Comparison of ENCODE assay signal across 8 mouse cellular contexts in genomic region chr6:56832830-56833229, GRCm38 (mm10). TPM values are rescaled to one million over a fixed set of nuclear protein-coding genes. Genes with fewer than 3 reads are reported as not detected.
DNase-seq lines count a peak whose midpoint lies in the region; ATAC-seq and TF ChIP-seq lines count a peak whose summit lies in the region.

No protein-coding gene starts in this region.

- peaks cover 12% of the 10 kb centered on the region; the same call in 1 of the 2 replicates for H3K36me3 ChIP-seq in heart, embryonic 16.5 days (ENCODE audit: control insufficient read depth, insufficient read depth)
- no peaks in the 10 kb centered on the region for H3K36me3 ChIP-seq in liver, postnatal 0 days (replicated peaks; ENCODE audit: insufficient read depth, low read length)

- no peaks in the 10 kb centered on the region for H3K27me3 ChIP-seq in heart, embryonic 16.5 days (ENCODE audit: control insufficient read depth, insufficient read depth, low read length)
- no peaks in the 10 kb centered on the region for H3K27me3 ChIP-seq in liver, postnatal 0 days (ENCODE audit: insufficient read depth, low read length)

- peak overlapping the region; percentile 91 for H3K9ac ChIP-seq in heart, embryonic 16.5 days (ENCODE audit: low read length)
- no peak overlapping the region for H3K9ac ChIP-seq in liver, postnatal 0 days (replicated peaks)

- no peak for TF ChIP-seq EP300 in liver, postnatal 0 days (IDR thresholded peaks at IDR 0.05; ENCODE audit: low read depth)

- H3K4me3 ChIP-seq in gastrocnemius, adult 2 months = peak overlapping the region; percentile 86
- peak overlapping the region; percentile 79 for H3K4me3 ChIP-seq in heart, embryonic 16.5 days (ENCODE audit: low read length)
- H3K4me3 ChIP-seq in liver, postnatal 0 days (ENCODE audit: low read depth, low read length) = peak overlapping the region; percentile 49

- H3K27ac ChIP-seq in gastrocnemius, adult 2 months = no peak overlapping the region; the same call in 1 of the 2 replicates
- no peak overlapping the region for H3K27ac ChIP-seq in heart, embryonic 16.5 days (ENCODE audit: low read length)
- no peak overlapping the region for H3K27ac ChIP-seq in liver, postnatal 0 days (ENCODE audit: low read depth)

- H3K4me1 ChIP-seq in heart, embryonic 16.5 days (ENCODE audit: control insufficient read depth, insufficient read depth, low read length) = no peaks in the 10 kb centered on the region; the same call in 1 of the 2 replicates
- H3K4me1 ChIP-seq in liver, postnatal 0 days (ENCODE audit: insufficient read depth) = peaks cover 3% of the 10 kb centered on the region; the same call in 1 of the 2 replicates

- no peaks in the 10 kb centered on the region for H3K9me3 ChIP-seq in heart, embryonic 16.5 days (replicated peaks; ENCODE audit: control insufficient read depth, low read length)
- no peaks in the 10 kb centered on the region for H3K9me3 ChIP-seq in liver, postnatal 0 days (ENCODE audit: low read length)

- ATAC-seq in heart, embryonic 16.5 days (replicated peaks; ENCODE audit: extremely low read depth, insufficient read depth, low FRiP score) = no peak
- no peak for ATAC-seq in liver, postnatal 0 days

- no peak for DNase-seq in gastrocnemius, adult 2 months
- DNase-seq in gastrocnemius, postnatal 14 days = no peak
- peak; percentile 19 for DNase-seq in Muller cell, postnatal 12 days (ENCODE audit: inconsistent ontology term)
- DNase-seq in liver, postnatal 0 days = no peak
- DNase-seq in cerebellum, adult 9-11 months = no peak
- DNase-seq in adrenal gland, postnatal 36 days = no peak
- no peak for DNase-seq in frontal cortex, postnatal 10 days (ENCODE audit: low spot score in 2 of 2)

- intact Hi-C loops in gastrocnemius, adult 2 months (cut with DNase I) = no loop called here
- intact Hi-C loops in gastrocnemius, postnatal 14 days (cut with DNase I; ENCODE audit: low total_unique reads) = no loop called here

- peak overlapping the region; percentile 84 for H3K4me2 ChIP-seq in heart, embryonic 16.5 days (ENCODE audit: low read depth, low read length)
- H3K4me2 ChIP-seq in liver, postnatal 0 days (ENCODE audit: low read depth, low read length) = peak overlapping the region; percentile 82

- TF ChIP-seq CTCF in gastrocnemius, adult 2 months (IDR thresholded peaks at IDR 0.05) = no peak
- TF ChIP-seq CTCF in liver, postnatal 0 days (IDR thresholded peaks at IDR 0.05; ENCODE audit: low read depth) = no peak

RNA-seq across cellular contexts. Expression of gene Fkbp9, which starts 1.0 kb away (rescaled TPM):
- total RNA-seq in gastrocnemius, adult 2 months (2021) = 10 to 100 TPM; 48.9 to 60.2 TPM
- 10 to 100 TPM; 78.4 to 90.1 TPM for total RNA-seq in gastrocnemius, postnatal 14 days (2021)
- 138 and 143 TPM in 2 replicates for polyA plus RNA-seq in heart, embryonic 16.5 days (2015; fragmentation: Nextera tagmentation; extraction: Ambion mirVana)
- polyA plus RNA-seq in liver, postnatal 0 days (2015; fragmentation: Nextera tagmentation; extraction: Ambion mirVana) = 16.3 and 17.9 TPM in 2 replicates
- 10 to 100 TPM; 72.1 to 75.9 TPM for total RNA-seq in adrenal gland, postnatal 36 days (2021)

RNA-seq across cellular contexts. Expression of gene Kbtbd2, which starts 35.2 kb away (rescaled TPM):
- total RNA-seq in gastrocnemius, adult 2 months (2021) = 10 to 100 TPM; 20.7 to 26.0 TPM
- 10 to 100 TPM; 19.0 to 20.1 TPM for total RNA-seq in gastrocnemius, postnatal 14 days (2021)
- polyA plus RNA-seq in heart, embryonic 16.5 days (2015; fragmentation: Nextera tagmentation; extraction: Ambion mirVana) = 27.6 and 32.6 TPM in 2 replicates
- 8.3 and 9.8 TPM in 2 replicates for polyA plus RNA-seq in liver, postnatal 0 days (2015; fragmentation: Nextera tagmentation; extraction: Ambion mirVana)
- 10 to 100 TPM; 33.6 to 36.0 TPM for total RNA-seq in adrenal gland, postnatal 36 days (2021)
